Mouse (Mus musculus) layer of hippocampus, adult 8-10 months (tissue): ENCODE data around the gene Kif26b. TPM values are rescaled to one million over a fixed set of nuclear protein-coding genes. Genes with fewer than 3 reads are reported as not detected.

Experiments
- DNase-seq, 2 experiments: peaks; one replicate each; pipeline ENCODE4 v3.0.0; 2022; ENCODE audit warnings: low spot score in 2 of 2
- total RNA-seq, 4 experiments: library from RNA; stranded (reverse); gene quantifications; 2 replicates each; pipeline ENCODE4 v1.2.4; 2022

Kif26b gene
- total RNA-seq: 10 to 100 TPM; 14.4 to 21.3 (median 17.9) TPM

- peak; percentile 14 to 50 for DNase-seq
Observed at GRCm38 (mm10) chr1:178528431-178529351, at the start of gene Kif26b. Gene Kif26b (plus strand): TSS chr1:178529125.

- no peak for DNase-seq
Observed at GRCm38 (mm10) chr1:178483854-178484253, 45.1 kb upstream of the Kif26b start.

GRCm38 (mm10) chr1:178485138-178485867, 43.6 kb upstream of the Kif26b start:
- no peak for DNase-seq

GRCm38 (mm10) chr1:178485868-178486220, 43.1 kb upstream of the Kif26b start:
- DNase-seq: no peak

- DNase-seq: peak; percentile 51 to 70
Observed at GRCm38 (mm10) chr1:178486828-178487227, 42.1 kb upstream of the Kif26b start.

GRCm38 (mm10) chr1:178489127-178489526, 39.8 kb upstream of the Kif26b start:
- DNase-seq: no peak

- no peak for DNase-seq
Observed at GRCm38 (mm10) chr1:178491733-178492132, 37.2 kb upstream of the Kif26b start.

GRCm38 (mm10) chr1:178492493-178492892, 36.4 kb upstream of the Kif26b start:
- DNase-seq: no peak

GRCm38 (mm10) chr1:178496186-178496585, 32.7 kb upstream of the Kif26b start:
- no peak for DNase-seq

- DNase-seq: peak in 1 of 2 experiments; percentile 25
Observed at GRCm38 (mm10) chr1:178496841-178497240, 32.1 kb upstream of the Kif26b start.

- DNase-seq: no peak
Observed at GRCm38 (mm10) chr1:178506938-178507337, 22.0 kb upstream of the Kif26b start.

- DNase-seq: no peak
Observed at GRCm38 (mm10) chr1:178512323-178513031, 16.4 kb upstream of the Kif26b start.

- DNase-seq: no peak
Observed at GRCm38 (mm10) chr1:178513954-178514353, 15.0 kb upstream of the Kif26b start.

GRCm38 (mm10) chr1:178515839-178516238, 13.1 kb upstream of the Kif26b start:
- DNase-seq: no peak

GRCm38 (mm10) chr1:178522389-178522788, 6.5 kb upstream of the Kif26b start:
- DNase-seq: no peak

GRCm38 (mm10) chr1:178523152-178523551, 5.8 kb upstream of the Kif26b start:
- DNase-seq: no peak

GRCm38 (mm10) chr1:178527185-178527546, 1.8 kb upstream of the Kif26b start:
- peak; percentile 52 to 69 for DNase-seq

GRCm38 (mm10) chr1:178527547-178528361, 1.2 kb upstream of the Kif26b start:
- DNase-seq: peak; percentile 14 to 42

- DNase-seq: peak in 1 of 2 experiments; percentile 10
Observed at GRCm38 (mm10) chr1:178529512-178530300, 781 bp downstream of the Kif26b start.
